Mouse (Mus musculus) lung, postnatal 4 days (tissue): ENCODE results near the gene Ccdc43.

Experiments
- DNase-seq, 2 experiments: peaks; one replicate each; pipeline ENCODE4 v3.0.0; 2021

Ccdc43 gene

DNA sequence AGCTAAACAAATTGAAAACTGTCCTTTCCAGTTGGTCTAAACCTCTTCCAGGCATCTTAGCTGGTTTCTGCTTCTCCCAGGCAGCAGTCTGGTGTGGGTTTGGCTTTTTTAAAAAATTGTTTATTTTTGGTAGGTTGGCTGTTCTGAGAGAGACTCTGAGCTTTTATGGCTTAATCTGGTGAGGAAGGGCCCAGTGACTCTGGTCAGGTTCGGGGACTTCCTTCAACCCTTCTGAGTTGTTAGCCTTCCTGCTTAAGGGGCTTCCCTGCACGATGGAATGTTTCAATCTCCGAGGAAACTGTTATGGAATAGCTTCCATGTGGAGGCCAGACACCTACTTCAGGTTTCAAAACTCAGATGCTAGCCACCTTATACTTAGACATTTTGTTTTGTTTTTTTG lies 34.2 kb downstream of the Ccdc43 start, which contains the start of gene Meioc:
Meioc (plus strand) TSS at position 301 of the 400 bp plus-strand sequence.
- no peak for DNase-seq

DNA sequence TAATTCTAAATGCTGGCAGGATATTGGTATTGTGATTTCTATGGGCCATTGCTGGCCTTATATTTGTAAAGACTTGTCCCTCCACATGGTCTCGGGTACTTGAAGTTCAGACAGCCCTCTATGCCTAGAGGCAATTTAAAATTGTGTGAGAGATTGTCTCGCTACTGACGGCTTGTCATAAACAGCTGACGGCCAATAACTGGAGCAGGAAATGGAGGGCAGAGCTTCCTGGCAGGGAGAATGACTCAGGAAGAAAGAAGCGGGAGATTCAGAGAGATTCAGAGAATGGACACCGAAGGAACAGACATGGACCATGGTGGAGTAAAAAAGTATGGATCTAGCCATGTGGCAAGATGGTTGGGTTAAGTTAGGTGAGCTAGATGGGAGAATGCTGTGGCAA lies 40.7 kb downstream of the Ccdc43 start:
- no peak for DNase-seq

DNA sequence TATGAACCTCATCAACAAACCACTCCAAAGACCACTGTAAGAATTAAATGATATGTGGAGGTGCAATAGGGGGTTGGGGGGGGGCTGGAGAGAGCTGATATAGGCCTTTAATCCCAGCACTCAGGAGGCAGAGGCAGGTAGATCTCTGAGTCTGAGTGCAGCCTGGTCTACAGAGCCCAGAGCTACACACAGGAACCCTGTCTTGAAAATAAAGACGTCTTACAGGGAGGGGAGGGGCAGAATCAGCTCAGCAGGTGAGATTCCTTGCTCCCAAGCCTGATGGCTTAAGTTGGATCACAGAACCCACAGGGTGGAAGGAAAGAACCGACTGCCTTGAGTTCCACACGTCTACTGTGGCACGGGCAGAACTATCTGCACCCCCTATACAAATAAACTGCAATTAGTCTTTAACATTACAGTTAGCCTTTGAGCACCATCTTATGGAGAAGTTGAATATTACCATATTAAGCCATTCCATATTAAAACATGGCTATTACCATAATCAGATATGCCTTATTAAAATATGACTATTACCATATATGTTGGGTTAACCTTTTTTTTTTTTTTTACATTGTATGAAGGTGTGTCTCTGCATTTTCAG lies 41.2 kb downstream of the Ccdc43 start:
- no peak for DNase-seq

DNA sequence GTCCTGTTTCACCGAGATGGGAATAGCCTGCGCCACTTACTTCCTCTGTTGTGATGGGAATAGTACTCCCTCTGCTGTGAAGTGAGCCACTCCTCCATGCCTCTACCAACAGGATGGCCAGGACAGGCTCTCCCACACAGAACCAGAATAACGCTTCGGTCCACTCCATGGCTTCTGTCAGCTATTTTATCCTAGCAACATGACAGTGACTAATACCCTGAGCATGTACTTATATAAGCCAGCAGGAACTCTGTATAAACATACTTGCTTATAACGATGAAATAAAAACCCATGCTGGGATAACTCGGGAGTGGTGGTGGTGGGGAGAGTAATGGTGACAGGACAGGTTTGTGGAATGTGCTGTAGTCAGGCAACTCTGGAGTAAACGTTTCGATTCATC lies 41.7 kb downstream of the Ccdc43 start:
- no peak for DNase-seq

GRCm38 (mm10) chr11:102652844-102653243 lies 44.7 kb downstream of the Ccdc43 start:
- no peak for DNase-seq

DNA sequence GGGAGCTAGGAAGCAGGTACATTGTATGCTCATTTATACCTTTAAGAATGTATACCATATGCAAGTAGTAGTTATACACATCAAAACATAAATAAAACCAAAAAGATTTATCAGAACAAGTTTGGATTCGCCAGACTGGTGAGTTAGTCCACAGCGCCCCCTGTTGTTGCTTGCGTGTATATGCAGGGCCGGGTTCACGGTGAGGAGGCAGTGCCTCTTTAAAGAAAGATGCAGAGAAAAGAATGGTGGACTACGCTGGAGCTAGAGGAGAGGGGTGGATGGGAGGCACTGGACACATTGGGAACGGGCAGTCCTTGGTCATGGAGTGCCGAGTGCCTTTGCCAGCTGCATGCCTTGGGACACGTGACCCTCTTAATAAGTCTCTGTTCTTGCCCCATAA lies 46.2 kb downstream of the Ccdc43 start:
- peak; percentile 66 to 83 for DNase-seq

DNA sequence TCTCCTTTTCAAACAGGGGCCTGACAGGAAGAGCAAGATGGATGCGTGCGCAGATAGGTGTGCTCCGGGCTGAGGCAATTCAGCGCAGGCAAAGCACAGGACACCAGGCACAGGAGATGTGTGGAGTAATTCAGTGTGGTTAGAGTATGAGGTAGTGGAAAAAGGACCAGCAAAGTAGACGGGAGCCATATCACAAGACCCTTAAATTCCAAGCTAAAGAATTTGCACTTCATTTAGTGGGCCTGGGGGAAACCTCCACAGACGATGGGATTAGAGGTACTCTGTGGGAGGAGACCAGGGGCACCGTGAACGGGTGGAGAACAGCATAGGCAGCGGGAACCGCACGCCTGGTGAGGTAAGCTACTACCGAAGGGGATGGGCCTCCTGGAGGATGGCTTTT lies 49.7 kb downstream of the Ccdc43 start:
- no peak for DNase-seq

- peak; percentile 27 to 62 for DNase-seq
Observed at GRCm38 (mm10) chr11:102646226-102646625, 51.4 kb downstream of the Ccdc43 start.

- DNase-seq: peak; percentile 67 to 89
Observed at GRCm38 (mm10) chr11:102643891-102644382, 53.6 kb downstream of the Ccdc43 start.

DNA sequence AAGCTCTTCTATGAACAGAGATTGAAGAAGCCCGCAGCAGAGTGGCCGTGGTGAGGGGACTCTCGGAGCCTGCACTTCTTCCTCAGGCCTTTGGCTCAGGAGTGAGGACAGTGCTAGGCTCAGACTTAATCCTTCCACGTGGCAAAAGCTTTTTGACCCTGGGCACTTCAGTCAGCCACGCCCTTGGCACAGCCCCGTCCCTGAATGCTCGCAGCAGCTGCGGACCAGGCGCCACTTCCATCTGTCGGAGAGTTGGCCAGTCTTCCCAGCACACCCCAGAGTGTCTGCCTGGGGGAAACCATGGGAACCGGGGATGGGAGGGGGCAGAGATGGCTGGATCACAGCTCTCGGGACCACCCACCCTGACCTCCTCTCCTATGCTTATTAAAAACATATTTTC lies 60.7 kb downstream of the Ccdc43 start:
- peak; percentile 34 to 74 for DNase-seq
